Mouse (Mus musculus) right cerebral cortex, postnatal 10 days (tissue): ENCODE data around the gene S100a1.
A peak's percentile ranks its signal among the peaks of the same experiment; 100 is the strongest.

ENCODE experiments used
- DNase-seq, 2 experiments: peaks; one replicate each; pipeline ENCODE4 v3.0.0; 2021; ENCODE audit warnings: low spot score in 2 of 2

Gene S100a1

GRCm38 (mm10) chr3:90513796-90514590 is at the start of gene S100a1, which contains the start of gene S100a13:
S100a1 (minus strand) TSS chr3:90514392.
S100a13 (plus strand) TSS chr3:90514435.
- peak; percentile 59 for DNase-seq

- no peak for DNase-seq
Measured at GRCm38 (mm10) chr3:90560008-90560628, 45.9 kb upstream of the S100a1 start, which contains the start of gene S100a3. S100a3 (plus strand) TSS chr3:90560578.

- peak; percentile 72 to 87 for DNase-seq
Measured at GRCm38 (mm10) chr3:90555954-90556353, 41.8 kb upstream of the S100a1 start.

GRCm38 (mm10) chr3:90552231-90552630 is 38.0 kb upstream of the S100a1 start:
- no peak for DNase-seq

- no peak for DNase-seq
Measured at GRCm38 (mm10) chr3:90550421-90550790, 36.2 kb upstream of the S100a1 start.

- DNase-seq = no peak
Measured at GRCm38 (mm10) chr3:90549676-90550420, 35.7 kb upstream of the S100a1 start.

GRCm38 (mm10) chr3:90540904-90541303 is 26.7 kb upstream of the S100a1 start:
- peak; percentile 31 to 54 for DNase-seq

- DNase-seq = no peak
Measured at GRCm38 (mm10) chr3:90537905-90538296, 23.7 kb upstream of the S100a1 start.

GRCm38 (mm10) chr3:90537141-90537904 is 23.1 kb upstream of the S100a1 start, which contains the start of gene S100a16:
S100a16 (plus strand) TSS chr3:90537254.
- DNase-seq = peak; percentile 56 to 70

- DNase-seq = no peak
Measured at GRCm38 (mm10) chr3:90535446-90535845, 21.3 kb upstream of the S100a1 start.

GRCm38 (mm10) chr3:90531713-90532112 is 17.5 kb upstream of the S100a1 start:
- DNase-seq = no peak

GRCm38 (mm10) chr3:90527291-90527873 is 13.2 kb upstream of the S100a1 start:
- DNase-seq = no peak

- DNase-seq = no peak
Measured at GRCm38 (mm10) chr3:90526580-90526979, 12.4 kb upstream of the S100a1 start, which contains the start of gene S100a14. S100a14 (plus strand) TSS chr3:90526856.

GRCm38 (mm10) chr3:90526076-90526475 is 11.9 kb upstream of the S100a1 start:
- no peak for DNase-seq

GRCm38 (mm10) chr3:90525421-90525820 is 11.2 kb upstream of the S100a1 start:
- peak; percentile 63 for DNase-seq

- no peak for DNase-seq
Measured at GRCm38 (mm10) chr3:90517711-90518110, 3.5 kb upstream of the S100a1 start.

GRCm38 (mm10) chr3:90515789-90516188 is 1.6 kb upstream of the S100a1 start:
- no peak for DNase-seq

- DNase-seq = no peak
Measured at GRCm38 (mm10) chr3:90515242-90515641, 1.1 kb upstream of the S100a1 start.

GRCm38 (mm10) chr3:90514691-90515090 is 499 bp upstream of the S100a1 start:
- peak in 1 of 2 experiments; percentile 52 for DNase-seq

- no peak for DNase-seq
Measured at GRCm38 (mm10) chr3:90512948-90513642, 1.1 kb downstream of the S100a1 start.
